Mouse (Mus musculus) myocyte (in vitro differentiated cells): Measurements from ENCODE around the gene F2rl3.

ENCODE experiments used
- CEBPB ChIP-seq: IDR thresholded peaks from 2 replicates; pipeline ENCODE4 v1.6.1; 2011; ENCODE audit warnings: mild to moderate bottlenecking, moderate library complexity; ENCODE audit not compliant: poor library complexity, insufficient read depth, severe bottlenecking
- E2F4 ChIP-seq: IDR thresholded peaks from one replicate; pipeline ENCODE4 v1.6.1; 2011; ENCODE audit warnings: mild to moderate bottlenecking, control low read depth, moderate library complexity; ENCODE audit not compliant: insufficient read depth
- MAX ChIP-seq: IDR thresholded peaks from one replicate; pipeline ENCODE4 v1.6.1; 2011; ENCODE audit warnings: low read depth, mild to moderate bottlenecking, control low read depth
- POLR2A ChIP-seq: IDR thresholded peaks from one replicate; pipeline ENCODE4 v1.6.1; 2011; ENCODE audit warnings: low read depth, mild to moderate bottlenecking, control low read depth, moderate library complexity; ENCODE audit not compliant: insufficient read length
- TCF12 ChIP-seq: IDR thresholded peaks from one replicate; pipeline ENCODE4 v1.6.1; 2011; ENCODE audit warnings: mild to moderate bottlenecking, control low read depth; ENCODE audit not compliant: poor library complexity, insufficient read depth, severe bottlenecking

- TF ChIP-seq CEBPB = no peak
- no peak for TF ChIP-seq POLR2A
- TF ChIP-seq MAX = no peak
- no peak for TF ChIP-seq TCF12
- no peak for TF ChIP-seq E2F4
Observed at GRCm38 (mm10) chr8:72735001-72735400, 26.7 kb upstream of the F2rl3 start.
